Mouse (Mus musculus) kidney, postnatal 0 days (tissue): ENCODE measurements around the gene Uvrag. TPM values are rescaled to one million over a fixed set of nuclear protein-coding genes. Genes with fewer than 3 reads are reported as not detected.

Experiments
- ATAC-seq: fragments of 200-750 bp; cut with Nextera tagmentation; replicated peaks from 2 replicates; pipeline ENCODE4 v1.8.0; 2017; ENCODE audit warnings: low read depth, moderate number of reproducible peaks, moderate TSS enrichment, moderate library complexity; ENCODE audit not compliant: low FRiP score
- DNase-seq: peaks from one replicate; pipeline ENCODE4 v3.0.0-alpha.2; 2016; ENCODE audit warnings: low spot score
- H3K27ac ChIP-seq: fragments of 300-500 bp; sonication (generic); 2 replicates; pipeline ENCODE4 v1.5.1; 2014; ENCODE audit warnings: mild to moderate bottlenecking
- H3K27me3 ChIP-seq: fragments of 300-500 bp; sonication (generic); 2 replicates; pipeline ENCODE4 v1.6.1; 2014; ENCODE audit warnings: low read length, mixed read lengths; ENCODE audit not compliant: insufficient read depth
- H3K36me3 ChIP-seq: fragments of 300-500 bp; sonication (generic); 2 replicates; pipeline ENCODE4 v1.6.1; 2014; ENCODE audit warnings: low read length, mixed read lengths; ENCODE audit not compliant: insufficient read depth
- H3K4me1 ChIP-seq: fragments of 300-500 bp; sonication (generic); replicated peaks from 2 replicates; pipeline ENCODE4 v1.6.1; 2014; ENCODE audit warnings: antibody characterized with exemption, low read length, mixed read lengths; ENCODE audit not compliant: insufficient read depth
- H3K4me2 ChIP-seq: fragments of 300-500 bp; sonication (generic); 2 replicates; pipeline ENCODE4 v1.6.1; 2014; ENCODE audit warnings: mild to moderate bottlenecking, low read length, moderate library complexity, mixed read lengths
- H3K4me3 ChIP-seq: fragments of 300-500 bp; sonication (generic); replicated peaks from 2 replicates; pipeline ENCODE4 v1.5.1; 2014; ENCODE audit warnings: low read depth, low read length
- H3K9ac ChIP-seq: fragments of 300-500 bp; sonication (generic); 2 replicates; pipeline ENCODE4 v1.6.1; 2014; ENCODE audit warnings: low read depth, low read length
- H3K9me3 ChIP-seq: fragments of 300-500 bp; sonication (generic); replicated peaks from 2 replicates; pipeline ENCODE4 v1.6.1; 2016; ENCODE audit warnings: low read length, inconsistent platforms, mixed read lengths
- CTCF ChIP-seq: IDR thresholded peaks from 2 replicates; pipeline ENCODE4 v1.5.1; 2016; ENCODE audit warnings: antibody characterized with exemption, low read depth, mild to moderate bottlenecking, moderate library complexity
- WGBS: fragments of 180-500 bp; shearing (Covaris S2); extraction: QIAGEN DNeasy Blood & Tissue Kit; methylation state at CpG from one replicate; pipeline ENCODE4 v1.1.7; 2014; 5-methylcytosine and 5-hydroxymethylcytosine counted together
- polyA plus RNA-seq: library from polyadenylated mRNA; unstranded; fragments of >200 nt; fragmentation: Nextera tagmentation; extraction: Ambion mirVana; gene quantifications from 2 replicates; pipeline ENCODE4 v1.2.1, GENCODE M21; 2015

The Uvrag gene
- polyA plus RNA-seq, 1 experiment from 2014 or later: 19.0 TPM

DNA sequence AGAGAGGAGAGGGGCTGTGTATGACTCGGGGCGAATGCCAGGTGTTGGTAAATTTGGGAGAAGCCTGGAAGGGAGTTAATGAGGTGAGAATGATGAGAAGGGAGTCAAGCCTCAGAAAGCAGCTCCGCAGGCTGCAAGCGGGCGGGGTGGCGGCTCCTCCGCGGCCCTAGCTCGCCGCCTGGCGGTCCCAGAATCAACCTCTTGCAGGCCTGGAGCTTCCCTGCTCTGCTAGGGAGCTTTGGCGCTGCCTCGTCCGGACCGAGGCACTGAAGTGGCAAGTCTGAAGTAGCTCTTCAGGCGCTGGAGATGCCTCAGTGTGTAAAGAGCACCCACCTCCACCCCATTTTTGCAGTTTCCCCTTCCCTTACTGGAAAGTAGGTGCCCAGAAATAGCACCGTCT is 303.0 kb downstream of the Uvrag start:
- peak; percentile 58 for ATAC-seq
- peaks cover 24% of the 10 kb centered on the region; the same call in 1 of the 2 replicates for H3K27me3 ChIP-seq
- H3K4me1 ChIP-seq: peaks cover 14% of the 10 kb centered on the region
- peak overlapping the region; percentile 97 for H3K4me2 ChIP-seq
- no peak overlapping the region; the same call in 1 of the 2 replicates for H3K27ac ChIP-seq
- peak overlapping the region; percentile 56 for H3K4me3 ChIP-seq
- H3K9me3 ChIP-seq: no peaks in the 10 kb centered on the region
- H3K36me3 ChIP-seq: no peaks in the 10 kb centered on the region
- peak; percentile 97 for DNase-seq
- TF ChIP-seq CTCF: peak; percentile 86
- WGBS: 3% methylated on average over 17 of the region's 17 CpGs
- H3K9ac ChIP-seq: peak overlapping the region; percentile 55; the same call in 1 of the 2 replicates

DNA sequence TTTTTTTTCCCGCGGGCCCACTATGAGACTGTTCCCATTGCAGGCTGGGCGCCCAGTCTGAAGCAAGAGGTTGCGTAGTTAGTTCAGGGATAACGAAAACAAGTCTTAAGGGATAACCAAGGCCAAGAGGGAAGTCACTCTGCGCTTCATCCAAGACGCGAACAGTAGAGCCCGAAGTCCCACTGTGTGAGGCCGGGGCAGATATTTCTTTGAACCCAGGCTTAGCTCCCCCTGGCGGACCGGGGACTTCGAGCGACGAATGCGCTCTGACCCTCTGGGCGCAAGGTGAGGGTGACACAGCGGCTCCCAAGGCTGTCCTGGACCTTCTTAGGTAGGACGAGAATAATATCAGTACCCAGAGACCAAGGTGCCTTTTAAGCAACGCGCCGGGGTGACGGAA is 304.3 kb downstream of the Uvrag start:
- H3K4me3 ChIP-seq: peak overlapping the region; percentile 56
- peaks cover 18% of the 10 kb centered on the region for H3K4me1 ChIP-seq
- H3K9me3 ChIP-seq: no peaks in the 10 kb centered on the region
- 0 out of 2 replicates have a peak overlapping the region, but pooled peaks have one; percentile 62 for H3K9ac ChIP-seq
- WGBS: 1% methylated on average over 23 of the region's 23 CpGs
- no peaks in the 10 kb centered on the region for H3K36me3 ChIP-seq
- peak; percentile 69 for TF ChIP-seq CTCF
- peaks cover 31% of the 10 kb centered on the region for H3K27me3 ChIP-seq
- no peak overlapping the region for H3K27ac ChIP-seq
- peak; percentile 64 for DNase-seq
- no peak for ATAC-seq
- H3K4me2 ChIP-seq: peak overlapping the region; percentile 97

DNA sequence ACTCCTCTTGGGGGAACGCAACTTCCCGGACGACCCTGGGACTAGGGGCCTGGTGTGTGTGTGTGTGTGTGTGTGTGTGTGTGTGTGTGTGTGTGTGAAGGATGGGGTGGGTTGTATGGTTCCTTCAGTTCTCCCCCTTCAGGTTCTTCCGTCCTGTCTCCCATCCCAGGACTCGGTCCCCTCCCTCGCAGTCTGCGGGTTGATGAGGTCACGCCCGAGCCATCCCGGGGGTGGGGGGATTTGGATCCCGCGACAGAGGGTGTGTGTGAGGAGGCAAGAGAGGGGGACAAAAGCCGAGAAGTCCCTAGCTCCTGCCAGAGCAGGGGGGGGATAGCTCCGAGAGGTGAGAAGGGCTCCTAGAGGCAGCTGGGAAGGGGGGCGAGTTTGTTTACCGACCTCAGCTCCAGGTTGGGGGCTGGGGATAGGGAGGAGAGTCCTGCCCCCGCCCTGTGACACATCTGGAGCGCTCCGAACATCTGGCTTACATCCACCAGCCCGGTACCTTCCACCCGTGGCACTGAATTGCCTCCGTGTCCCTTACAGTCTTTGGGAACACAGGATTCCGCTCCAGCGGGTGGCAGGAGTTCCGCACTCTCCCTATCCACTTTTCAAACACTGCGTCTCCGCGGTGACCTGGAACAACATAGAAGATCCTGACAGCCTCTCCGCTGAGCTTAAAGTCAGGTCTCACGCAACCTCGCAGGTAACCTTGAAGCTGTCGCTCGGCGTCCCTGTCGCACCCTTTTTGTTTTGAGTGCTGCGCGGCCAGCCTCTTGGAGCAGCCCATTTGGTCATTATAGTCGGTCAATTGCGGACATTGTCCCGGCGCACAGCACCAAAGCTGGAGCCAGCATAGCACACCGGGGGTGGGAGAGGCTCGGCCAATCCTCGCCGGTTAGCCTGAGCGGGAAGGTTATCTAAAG is 305.2 kb downstream of the Uvrag start:
- Histone ChIP-seq H3K4me3 (peak overlapping the region; percentile 56), H3K36me3 (no peaks in the 10 kb centered on the region), H3K4me2 (peak overlapping the region; percentile 97), H3K9ac (peak overlapping the region; percentile 62), H3K27ac (no peak overlapping the region), H3K4me1 (peaks cover 18% of the 10 kb centered on the region), H3K9me3 (no peaks in the 10 kb centered on the region), H3K27me3 (peaks cover 32% of the 10 kb centered on the region)
- DNase-seq: peak; percentile 20
- WGBS: under 1% methylated on average over 43 of the region's 46 CpGs
- ATAC-seq: no peak
- TF ChIP-seq CTCF: no peak

Other genes starting within 250 kb of the Uvrag start
- 53.1 and 57.3 TPM in 2 replicates for gene Dgat2, start 41.6 kb upstream of the Uvrag start, polyA plus RNA-seq
- 18.3 and 21.8 TPM in 2 replicates for gene Mogat2, start 97.5 kb upstream of the Uvrag start, polyA plus RNA-seq
- gene Map6, start 126.3 kb upstream of the Uvrag start, polyA plus RNA-seq: 1.7 and 1.8 TPM in 2 replicates
- 819 and 983 TPM in 2 replicates for gene Serpinh1, start 212.1 kb upstream of the Uvrag start, polyA plus RNA-seq
- 11.8 and 13.5 TPM in 2 replicates for gene Gdpd5, start 240.3 kb upstream of the Uvrag start, polyA plus RNA-seq